Mouse (Mus musculus) duodenum, adult 2 months (tissue): ENCODE data around the gene Ppm1g. TPM values are rescaled to one million over a fixed set of nuclear protein-coding genes. Genes with fewer than 3 reads are reported as not detected.

Experiments
- polyA plus RNA-seq: library from polyadenylated mRNA; depleted of rRNA; stranded (reverse); fragments of >200 nt; gene quantifications from 2 replicates; pipeline ENCODE4 v1.2.3, GENCODE M21; 2012; ENCODE audit warnings: low replicate concordance; rRNA removed

Gene Ppm1g
- polyA plus RNA-seq, result 85.7 and 105 TPM in 2 replicates

DNA sequence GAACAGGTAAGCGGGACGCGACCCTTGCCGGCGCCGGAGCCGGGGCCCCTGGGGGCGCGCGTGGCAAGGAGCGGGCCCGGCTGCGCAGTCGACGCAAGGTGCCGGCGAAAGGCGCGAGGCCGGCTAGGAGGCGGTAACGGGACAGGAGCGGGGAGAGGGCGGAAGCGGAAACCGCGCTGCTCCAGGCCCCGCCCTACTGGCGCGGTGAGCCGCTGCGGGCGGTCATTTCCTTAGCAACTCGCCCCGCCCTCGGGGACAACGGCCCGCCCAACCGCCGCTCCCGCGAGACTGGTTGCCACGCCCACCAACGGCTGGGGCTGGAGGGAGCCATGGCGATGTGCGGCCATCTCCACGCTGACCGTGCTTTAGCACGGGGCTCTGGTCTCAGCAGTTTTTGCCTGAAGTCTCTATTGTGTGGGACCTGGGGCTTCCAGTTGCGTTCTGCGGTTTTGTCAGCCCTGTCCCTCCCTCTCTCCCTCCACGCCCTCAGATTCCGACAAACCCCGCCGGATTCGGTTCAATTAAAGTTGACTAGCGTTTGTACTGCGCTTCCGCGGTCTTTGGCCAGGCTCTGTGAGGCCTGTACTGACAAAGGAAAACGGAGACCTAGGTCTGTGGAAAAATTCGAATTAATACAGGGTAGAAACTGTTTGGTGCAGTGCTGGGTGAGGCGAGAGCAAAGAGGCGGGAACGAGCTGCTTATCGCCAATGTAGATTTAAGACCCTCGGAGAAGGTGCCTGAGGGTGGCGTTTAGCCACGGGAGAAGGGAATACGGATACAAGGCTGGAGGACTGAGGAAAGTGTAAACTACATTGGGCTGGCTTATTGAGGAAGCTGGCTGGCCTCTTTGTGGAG lies at the start of gene Ppm1g:
Gene Ppm1g (minus strand): TSS at position 240 of the 856 bp plus-strand sequence.

GRCm38 (mm10) chr5:31251541-31252101 lies 31.1 kb upstream of the Ppm1g start, which contains the start of gene Krtcap3:
Krtcap3 (plus strand) TSS chr5:31251691.

DNA sequence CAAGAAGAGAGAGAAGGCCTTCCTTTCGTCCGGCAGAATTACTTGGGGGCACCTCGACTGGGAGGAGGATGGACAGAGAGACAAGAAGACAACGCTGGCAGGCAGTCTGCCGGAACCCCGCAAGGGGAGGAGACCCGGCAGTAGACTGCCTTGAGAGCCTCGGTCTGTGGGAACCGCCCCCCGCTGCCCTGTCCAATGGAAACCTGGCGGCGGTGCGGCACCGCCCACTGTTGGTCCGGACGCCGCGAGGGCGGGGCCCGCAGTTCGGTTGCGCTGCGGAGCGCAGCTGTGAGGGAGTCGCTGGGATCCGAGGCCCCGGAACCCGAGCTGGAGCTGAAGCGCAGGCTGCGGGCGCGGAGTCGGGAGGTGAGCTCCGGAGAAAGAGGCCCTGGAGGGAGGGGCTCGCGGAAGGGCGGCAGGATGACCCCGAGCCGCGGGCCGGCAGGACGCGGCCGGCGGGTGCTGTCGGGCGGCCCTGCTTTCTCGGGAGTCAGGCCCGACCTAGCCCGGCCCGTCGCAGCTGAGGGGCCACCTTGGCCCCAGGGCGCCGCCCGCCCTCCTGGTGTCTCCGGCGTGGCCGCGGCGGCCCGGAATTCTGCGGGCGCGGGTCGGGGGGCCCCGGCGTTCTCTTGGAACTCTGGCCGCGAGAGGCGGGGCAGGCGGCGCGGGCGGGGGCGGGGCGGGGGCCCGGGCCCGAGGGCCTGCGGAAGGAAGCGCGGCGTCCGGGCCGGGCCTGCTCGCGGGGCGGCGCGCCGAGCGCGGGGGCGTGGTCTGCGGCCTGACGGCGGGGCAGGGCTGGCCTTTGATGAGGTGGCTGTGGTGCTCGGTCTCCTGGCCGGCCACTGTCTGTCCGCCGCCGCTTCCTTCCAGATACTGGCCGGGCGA lies 20.4 kb upstream of the Ppm1g start, which contains the start of the genes Nrbp1 and Gm9970:
Gene Nrbp1 (plus strand): TSS at position 228 of the 885 bp plus-strand sequence.
Gene Gm9970 (minus strand): TSS at position 596 of the 885 bp plus-strand sequence.

DNA sequence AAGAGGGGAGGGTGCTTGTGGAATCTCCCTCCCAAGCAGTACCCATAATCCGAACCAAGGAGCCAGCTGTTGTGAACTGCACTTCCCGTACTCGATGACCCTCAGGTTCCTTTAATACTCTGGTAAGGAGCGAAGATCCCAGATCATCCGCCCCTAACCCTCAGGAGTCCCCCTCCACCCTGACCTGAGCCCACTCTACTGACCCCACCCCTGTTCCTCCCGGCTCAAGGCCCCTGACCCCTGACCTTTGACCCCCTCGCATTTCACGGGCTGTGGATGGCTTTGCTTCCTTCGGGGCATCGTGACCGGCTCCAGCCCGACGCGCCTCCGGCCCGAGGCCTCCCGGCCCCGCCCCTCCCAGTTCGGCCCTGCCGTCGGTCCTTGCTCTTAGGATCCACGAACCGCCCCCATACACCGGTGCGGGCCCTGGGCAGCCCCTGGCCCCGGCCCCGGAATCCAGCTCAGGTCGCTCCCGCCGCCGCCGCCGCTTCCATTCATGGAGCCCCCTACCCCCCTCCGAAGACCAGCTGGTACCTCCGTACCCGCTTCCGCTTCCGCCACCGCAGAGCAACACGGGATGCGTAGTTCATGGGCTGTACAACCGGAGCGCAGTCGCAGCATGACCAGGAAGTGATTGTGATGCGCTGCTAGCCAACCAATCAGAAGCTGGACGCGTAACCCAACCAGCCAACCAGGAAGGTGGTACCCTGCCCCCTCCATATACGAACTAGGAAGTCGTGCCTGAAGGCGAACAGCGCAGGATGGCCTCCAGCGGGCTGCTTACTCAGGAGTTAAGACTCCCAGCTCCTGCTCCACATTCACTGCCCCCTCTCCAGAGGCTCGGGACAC lies 18.5 kb downstream of the Ppm1g start, which contains the start of gene Zfp513:
Gene Zfp513 (minus strand): TSS at position 562 of the 849 bp plus-strand sequence.

GRCm38 (mm10) chr5:31192939-31193630 lies 27.4 kb downstream of the Ppm1g start, which contains the start of the genes Snx17 and Eif2b4:
Snx17 (plus strand) TSS chr5:31193227.
Eif2b4 (minus strand) TSS chr5:31193430.

DNA sequence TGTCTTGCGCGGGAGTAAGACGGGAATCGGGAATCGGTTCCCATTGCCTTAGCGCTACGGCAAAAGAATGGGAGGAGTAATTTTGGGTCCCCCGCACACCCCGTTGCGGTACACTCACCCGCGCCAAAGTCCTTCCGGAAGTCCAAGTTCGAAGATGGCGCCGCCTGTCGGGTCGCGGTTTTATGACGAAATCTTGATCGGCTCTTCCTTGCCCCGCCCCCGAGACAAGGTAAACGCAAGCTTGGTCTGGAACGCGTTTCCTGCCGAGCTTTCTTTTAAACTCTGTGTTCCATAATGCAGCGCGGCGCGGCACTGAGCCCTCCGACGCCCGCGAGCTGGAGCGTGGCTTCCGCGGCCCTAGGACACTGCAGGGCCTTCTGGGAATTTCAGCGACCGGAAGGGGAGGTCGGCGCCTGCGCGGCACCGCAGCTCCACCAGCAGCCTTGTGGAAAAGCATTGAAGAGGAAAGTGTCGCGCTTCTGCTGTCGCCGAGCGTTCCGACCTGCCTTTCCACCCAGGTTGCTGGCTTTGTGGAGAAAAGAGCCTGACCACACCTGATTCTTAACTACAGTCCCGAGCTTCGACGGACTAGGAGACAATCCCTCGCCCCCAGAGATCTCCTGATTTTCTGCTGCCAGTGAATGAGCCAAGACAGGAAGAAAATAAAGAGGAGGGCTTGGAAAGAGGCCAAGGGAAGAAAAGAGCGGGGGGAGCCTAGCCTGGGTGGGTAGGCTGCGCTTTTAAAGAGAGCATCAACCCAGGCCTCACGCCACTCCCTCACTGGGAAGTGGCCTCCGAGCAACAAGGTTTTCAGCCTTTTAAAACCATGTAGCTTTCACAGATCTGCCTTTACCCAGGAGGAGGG lies 40.5 kb downstream of the Ppm1g start, which contains the start of the genes Gm29609 and Gtf3c2:
Gene Gm29609 (minus strand): TSS at position 146 of the 865 bp plus-strand sequence.
Gene Gtf3c2 (minus strand): TSS at position 379 of the 865 bp plus-strand sequence.

DNA sequence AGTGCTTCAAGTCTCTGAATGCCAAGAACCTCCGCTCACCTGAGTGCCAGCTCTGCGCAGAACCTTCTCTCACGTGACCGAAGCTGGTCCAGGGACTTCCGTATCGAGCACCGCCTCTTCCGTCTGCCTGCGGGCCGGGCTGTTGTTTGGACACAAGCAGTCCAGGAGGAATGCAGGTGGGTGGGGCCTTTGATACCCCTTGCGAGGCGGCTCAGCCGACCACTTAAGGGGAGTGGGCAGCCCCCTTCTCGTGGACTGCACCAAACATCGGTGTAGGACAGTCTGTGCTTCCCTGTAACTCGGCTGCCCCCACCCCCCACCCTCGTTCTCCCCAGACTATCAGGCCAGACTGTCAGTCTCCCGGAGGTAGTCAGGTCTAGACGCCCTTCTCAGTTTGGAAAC lies 66.3 kb downstream of the Ppm1g start, which contains the start of gene Mpv17:
Gene Mpv17 (minus strand): TSS at position 100 of the 402 bp plus-strand sequence.

Other genes with a start within 250 kb of the Ppm1g start
- gene Atraid, start 172.4 kb downstream of the Ppm1g start, polyA plus RNA-seq, result 39.3 and 58.7 TPM in 2 replicates
- 37.3 and 46.8 TPM in 2 replicates for gene Slc5a6, start 171.8 kb downstream of the Ppm1g start, polyA plus RNA-seq
- 13.4 and 20.9 TPM in 2 replicates for gene Cad, start 165.9 kb downstream of the Ppm1g start, polyA plus RNA-seq
- gene Dnajc5g, start 114.4 kb downstream of the Ppm1g start, polyA plus RNA-seq, result not detected in 2 replicates
- gene Slc30a3, start 112.5 kb downstream of the Ppm1g start, polyA plus RNA-seq, result 0.15 and 0.69 TPM in 2 replicates
- gene Trim54, start 104.0 kb downstream of the Ppm1g start, polyA plus RNA-seq, result not detected in 2 replicates
- gene Ucn, start 81.9 kb downstream of the Ppm1g start, polyA plus RNA-seq, result not detected in 2 replicates
- 20.0 and 31.7 TPM in 2 replicates for gene Mpv17, start 66.4 kb downstream of the Ppm1g start, polyA plus RNA-seq
- gene Gm29609, start 40.8 kb downstream of the Ppm1g start, polyA plus RNA-seq, result 0.47 and 0.76 TPM in 2 replicates
- gene Gtf3c2, start 40.5 kb downstream of the Ppm1g start, polyA plus RNA-seq, result 29.7 and 31.1 TPM in 2 replicates
- 59.4 and 61.7 TPM in 2 replicates for gene Snx17, start 27.5 kb downstream of the Ppm1g start, polyA plus RNA-seq
- 27.5 and 32.1 TPM in 2 replicates for gene Eif2b4, start 27.3 kb downstream of the Ppm1g start, polyA plus RNA-seq
- gene Zfp513, start 18.4 kb downstream of the Ppm1g start, polyA plus RNA-seq, result 52.4 and 60.3 TPM in 2 replicates
- gene Nrbp1, start 20.2 kb upstream of the Ppm1g start, polyA plus RNA-seq, result 185 and 336 TPM in 2 replicates
- gene Gm9970, start 20.5 kb upstream of the Ppm1g start, polyA plus RNA-seq, result 1.2 TPM in 1 of 2 replicates, not detected in the other
- 217 and 238 TPM in 2 replicates for gene Krtcap3, start 31.0 kb upstream of the Ppm1g start, polyA plus RNA-seq
- gene Ift172, start 70.4 kb upstream of the Ppm1g start, polyA plus RNA-seq, result 31.0 and 35.5 TPM in 2 replicates
- gene Fndc4, start 75.4 kb upstream of the Ppm1g start, polyA plus RNA-seq, result 2.6 and 5.2 TPM in 2 replicates
- not detected in 2 replicates for gene Gckr, start 76.8 kb upstream of the Ppm1g start, polyA plus RNA-seq
- 3.0 and 4.6 TPM in 2 replicates for gene Zfp512, start 231.7 kb upstream of the Ppm1g start, polyA plus RNA-seq